Mouse (Mus musculus): ENCODE measurements around the gene Slc7a3. TPM values are rescaled to one million over a fixed set of nuclear protein-coding genes. Genes with fewer than 3 reads are reported as not detected.

Gene Slc7a3
- 0.15 and 0.19 TPM in 2 replicates for polyA plus RNA-seq (2012; rRNA removed)

GRCm38 (mm10) chrX:101085920-101086319 lies at the start of gene Slc7a3:
Gene Slc7a3, minus strand, starts transcription at chrX:101086020.

DNA sequence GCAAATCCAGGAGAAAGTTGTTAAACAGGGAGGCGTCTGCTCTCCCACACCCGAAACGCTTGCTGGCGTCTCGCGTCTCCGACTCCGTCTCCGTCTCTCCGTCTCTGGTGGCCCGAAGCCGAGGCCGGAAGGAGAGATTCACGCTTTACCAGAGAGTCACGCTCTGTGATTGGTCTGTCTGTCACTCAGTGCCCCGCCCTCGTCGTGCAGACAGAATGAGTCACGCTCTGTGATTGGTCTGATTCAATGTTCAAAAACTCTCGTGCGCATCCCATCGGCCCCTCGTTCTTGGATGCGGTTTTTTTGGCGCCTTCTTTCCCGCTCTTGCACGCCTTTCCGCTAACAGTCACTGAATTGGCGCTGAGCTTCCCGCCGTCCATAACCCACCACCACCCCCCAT lies 26.3 kb downstream of the Slc7a3 start, which contains the start of gene Tex11:
Tex11 (minus strand) TSS at position 127 of the 400 bp plus-strand sequence.

Other genes starting within 250 kb of the Slc7a3 start
- gene Tex11, start 26.4 kb downstream of the Slc7a3 start, polyA plus RNA-seq (2012; rRNA removed): not detected in 2 replicates
- 8.0 and 9.5 TPM in 2 replicates for gene Snx12, start 136.5 kb upstream of the Slc7a3 start, polyA plus RNA-seq (2012; rRNA removed)
- gene Foxo4, start 168.5 kb upstream of the Slc7a3 start, polyA plus RNA-seq (2012; rRNA removed): 18.8 and 20.8 TPM in 2 replicates
- not detected in 2 replicates for gene Gm614, start 178.0 kb upstream of the Slc7a3 start, polyA plus RNA-seq (2012; rRNA removed)
- 1.7 and 2.7 TPM in 2 replicates for gene Il2rg, start 182.2 kb upstream of the Slc7a3 start, polyA plus RNA-seq (2012; rRNA removed)
- gene Gm20489, start 183.0 kb upstream of the Slc7a3 start, polyA plus RNA-seq (2012; rRNA removed): not detected in 2 replicates
- 97.4 and 143 TPM in 2 replicates for gene Med12, start 188.0 kb upstream of the Slc7a3 start, polyA plus RNA-seq (2012; rRNA removed)
- gene Nlgn3, start 213.1 kb upstream of the Slc7a3 start, polyA plus RNA-seq (2012; rRNA removed): 0.04 and 0.11 TPM in 2 replicates

Measured in stomach, adult 2 months (tissue).